Mouse (Mus musculus): ENCODE data around the gene Xpnpep3.

Xpnpep3 gene

DNA sequence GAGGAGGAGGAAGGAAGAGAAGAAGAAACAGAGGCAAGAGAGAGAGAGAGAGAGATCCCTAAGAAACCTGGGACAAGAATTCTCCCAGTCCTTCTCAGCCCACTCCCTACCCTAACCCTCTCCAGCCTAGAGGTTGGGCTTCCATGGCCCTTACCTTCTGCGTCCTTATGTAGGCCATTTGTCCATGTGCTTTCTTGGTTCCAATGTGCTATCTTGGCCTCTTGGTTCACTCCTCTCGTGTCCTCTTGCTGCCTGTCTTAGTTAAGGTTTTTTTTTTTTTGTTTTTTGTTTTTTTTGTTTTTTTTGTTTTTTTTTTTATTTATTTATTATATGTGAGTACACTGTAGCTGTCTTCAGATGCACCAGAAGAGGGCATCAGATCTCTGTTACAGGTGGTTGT, 83.0 kb downstream of the Xpnpep3 start:
- no peak for DNase-seq

- DNase-seq, result no peak
Measured at GRCm38 (mm10) chr15:81483691-81484090, 83.8 kb downstream of the Xpnpep3 start.

DNA sequence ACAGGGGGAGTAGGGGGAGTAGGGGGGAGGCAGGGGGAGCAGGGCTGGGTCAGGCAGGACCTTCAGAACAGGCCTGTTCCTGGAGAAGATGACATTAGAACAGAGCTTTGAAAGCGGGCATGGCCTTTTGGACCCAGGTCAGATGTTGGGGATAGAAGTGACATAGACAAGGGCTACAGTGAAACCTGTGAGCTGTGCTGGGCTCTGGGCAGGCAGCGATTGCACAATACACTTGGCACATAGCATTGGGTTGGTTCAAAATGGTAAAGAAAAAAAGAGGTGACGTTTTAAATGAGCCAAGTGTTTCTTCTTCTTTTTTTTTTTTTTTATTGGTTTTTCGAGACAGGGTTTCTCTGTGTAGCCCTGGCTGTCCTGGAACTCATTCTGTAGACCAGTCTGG, 85.5 kb downstream of the Xpnpep3 start:
- no peak for DNase-seq

DNA sequence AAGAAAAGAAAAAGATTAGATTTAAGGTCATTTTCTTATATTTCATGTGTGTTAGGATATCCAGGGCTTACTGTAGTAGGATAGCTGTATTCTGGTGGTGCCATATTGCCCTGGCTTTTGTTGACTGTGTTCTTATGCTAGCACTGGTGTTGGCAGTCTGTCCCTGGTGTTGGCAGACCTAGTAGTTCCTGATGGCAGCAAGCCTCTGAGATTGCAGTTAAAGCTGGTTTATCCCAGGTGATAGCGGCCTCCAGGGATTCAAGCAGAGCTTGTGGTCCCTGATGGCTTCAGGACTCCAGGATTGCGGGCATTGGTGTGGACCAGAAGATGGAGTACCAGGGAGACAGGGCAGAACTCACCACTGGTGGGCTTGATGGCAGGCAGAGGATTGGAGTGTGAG, 103.5 kb downstream of the Xpnpep3 start:
- DNase-seq, result no peak

DNA sequence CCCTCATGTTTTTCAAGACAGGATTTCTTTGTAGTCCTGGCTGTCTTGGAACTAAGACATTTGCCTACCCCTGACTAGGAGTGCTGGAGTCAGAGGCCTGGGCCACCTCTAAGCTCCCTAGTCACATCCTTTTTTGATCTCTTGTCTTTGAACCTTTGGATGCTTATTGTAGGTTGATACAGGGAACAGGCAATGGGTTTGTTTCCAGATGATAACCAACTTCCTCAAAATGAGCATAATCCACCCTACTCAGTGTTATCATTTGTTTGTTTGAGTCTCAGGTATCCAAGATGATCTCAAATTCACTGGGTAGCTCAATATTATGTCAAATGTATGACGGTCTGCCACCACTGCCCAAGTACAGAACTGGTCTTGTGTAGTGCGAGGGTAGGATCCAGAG, 104.1 kb downstream of the Xpnpep3 start:
- no peak for DNase-seq
